Mouse (Mus musculus) gastrocnemius, adult 18-20 months (tissue): ENCODE data around the gene Tas2r137. TPM values are rescaled to one million over a fixed set of nuclear protein-coding genes. Genes with fewer than 3 reads are reported as not detected.
A peak's percentile ranks its signal among the peaks of the same experiment; 100 is the strongest.

Experiments
- DNase-seq: peaks from one replicate; pipeline ENCODE4 v3.0.0; 2021; ENCODE audit warnings: low spot score
- long read RNA-seq, 2 experiments: library from polyadenylated mRNA; stranded (forward); transcript quantifications; one replicate each; pipeline ENCODE4 v2.0.0; 2021
- total RNA-seq, 2 experiments: library from RNA; stranded (reverse); gene quantifications; 2 replicates each; pipeline ENCODE4 v1.2.3; 2021

The Tas2r137 gene
- not detected for total RNA-seq
- long read RNA-seq, experiment 1 = 0 reads
- long read RNA-seq, experiment 2 = 0 reads

GRCm38 (mm10) chr6:40490933-40491332 is at the start of gene Tas2r137:
Gene Tas2r137 (plus strand): TSS chr6:40491233.
- no peak for DNase-seq

GRCm38 (mm10) chr6:40441276-40441675 is 49.8 kb upstream of the Tas2r137 start:
- no peak for DNase-seq

- no peak for DNase-seq
Measured at GRCm38 (mm10) chr6:40441755-40442154, 49.3 kb upstream of the Tas2r137 start.

GRCm38 (mm10) chr6:40443281-40443928 is 47.6 kb upstream of the Tas2r137 start:
- DNase-seq = no peak

- no peak for DNase-seq
Measured at GRCm38 (mm10) chr6:40448626-40449025, 42.4 kb upstream of the Tas2r137 start.

GRCm38 (mm10) chr6:40454436-40455041 is 36.5 kb upstream of the Tas2r137 start:
- DNase-seq = no peak

- no peak for DNase-seq
Measured at GRCm38 (mm10) chr6:40465710-40466109, 25.3 kb upstream of the Tas2r137 start.

- DNase-seq = peak; percentile 93
Measured at GRCm38 (mm10) chr6:40470916-40471719, 19.9 kb upstream of the Tas2r137 start, which contains the start of gene Ssbp1. Gene Ssbp1 (plus strand): TSS chr6:40471352.

- DNase-seq = no peak
Measured at GRCm38 (mm10) chr6:40471720-40472010, 19.4 kb upstream of the Tas2r137 start.

GRCm38 (mm10) chr6:40476132-40476531 is 14.9 kb upstream of the Tas2r137 start:
- no peak for DNase-seq

GRCm38 (mm10) chr6:40479705-40480104 is 11.3 kb upstream of the Tas2r137 start:
- DNase-seq = no peak

- DNase-seq = no peak
Measured at GRCm38 (mm10) chr6:40482318-40482717, 8.7 kb upstream of the Tas2r137 start.

- DNase-seq = no peak
Measured at GRCm38 (mm10) chr6:40493229-40493628, 2.2 kb downstream of the Tas2r137 start, which contains the start of gene Tas2r108. Gene Tas2r108 (plus strand): TSS chr6:40493529.

- DNase-seq = no peak
Measured at GRCm38 (mm10) chr6:40519408-40519807, 28.4 kb downstream of the Tas2r137 start, which contains the start of gene Prss37. Gene Prss37 (minus strand): TSS chr6:40519508.

Other genes with a start within 250 kb of the Tas2r137 start
- gene Agk, start 166.1 kb upstream of the Tas2r137 start, total RNA-seq = 1 to 10 TPM; 6.1 TPM
- 1 to 10 TPM in 1 of 2 experiments, under 1 TPM in 1; 0.64 to 1.2 TPM for gene E330009J07Rik, start 55.1 kb upstream of the Tas2r137 start, total RNA-seq
- gene Wee2, start 52.1 kb upstream of the Tas2r137 start, total RNA-seq = not detected
- 10 to 100 TPM; 21.1 to 23.8 TPM for gene Ssbp1, start 19.9 kb upstream of the Tas2r137 start, total RNA-seq
- not detected for gene Tas2r108, start 2.3 kb downstream of the Tas2r137 start, total RNA-seq
- gene Prss37, start 28.3 kb downstream of the Tas2r137 start, total RNA-seq = not detected
- not detected for gene Olfr461, start 63.8 kb downstream of the Tas2r137 start, total RNA-seq
- gene Olfr460, start 78.3 kb downstream of the Tas2r137 start, total RNA-seq = not detected
- under 1 TPM in 1 of 2 experiments, not detected in 1; 0.21 TPM for gene Clec5a, start 94.6 kb downstream of the Tas2r137 start, total RNA-seq
- not detected for gene Tas2r138, start 122.1 kb downstream of the Tas2r137 start, total RNA-seq
- gene Mgam, start 137.6 kb downstream of the Tas2r137 start, total RNA-seq = under 1 TPM; 0.38 to 0.50 TPM